Mouse (Mus musculus) embryonic facial prominence, embryonic 14.5 days (tissue): ENCODE results near the gene Olfr314. TPM values are rescaled to one million over a fixed set of nuclear protein-coding genes. Genes with fewer than 3 reads are reported as not detected.

Experiments used
- ATAC-seq: fragments of 200-750 bp; cut with Nextera tagmentation; 2 replicates; pipeline ENCODE4 v1.8.0; 2017; ENCODE audit warnings: low read depth, moderate number of reproducible peaks, moderate TSS enrichment
- DNase-seq: peaks from one replicate; pipeline ENCODE4 v3.0.0-alpha.2; 2015; ENCODE audit warnings: low spot score
- H3K27ac ChIP-seq: fragments of 300-500 bp; sonication (generic); replicated peaks from 2 replicates; pipeline ENCODE4 v1.5.1; 2014; ENCODE audit warnings: low read depth, mild to moderate bottlenecking, low read length, moderate library complexity
- H3K27me3 ChIP-seq: fragments of 300-500 bp; sonication (generic); replicated peaks from 2 replicates; pipeline ENCODE4 v1.6.1; 2014; ENCODE audit warnings: low read length; ENCODE audit not compliant: control insufficient read depth, insufficient read depth
- H3K36me3 ChIP-seq: fragments of 300-500 bp; sonication (generic); 2 replicates; pipeline ENCODE4 v1.6.1; 2014; ENCODE audit warnings: low read length, mixed read lengths; ENCODE audit not compliant: control insufficient read depth, insufficient read depth
- H3K4me1 ChIP-seq: fragments of 300-500 bp; sonication (generic); 2 replicates; pipeline ENCODE4 v1.6.1; 2014; ENCODE audit warnings: antibody characterized with exemption, low read length; ENCODE audit not compliant: control insufficient read depth, insufficient read depth
- H3K4me2 ChIP-seq: fragments of 300-500 bp; sonication (generic); 2 replicates; pipeline ENCODE4 v1.6.1; 2014; ENCODE audit warnings: low read depth, mild to moderate bottlenecking, low read length, moderate library complexity, mixed read lengths
- H3K4me3 ChIP-seq: fragments of 300-500 bp; sonication (generic); 2 replicates; pipeline ENCODE4 v1.5.1; 2014; ENCODE audit warnings: low read depth, mild to moderate bottlenecking, low read length
- H3K9ac ChIP-seq: fragments of 300-500 bp; sonication (generic); 2 replicates; pipeline ENCODE4 v1.6.1; 2014; ENCODE audit warnings: low read depth, mild to moderate bottlenecking, low read length, moderate library complexity, mixed read lengths
- H3K9me3 ChIP-seq: fragments of 300-500 bp; sonication (generic); 2 replicates; pipeline ENCODE4 v1.6.1; 2016; ENCODE audit warnings: low read length; ENCODE audit not compliant: control insufficient read depth
- WGBS: fragments of 180-500 bp; shearing (Covaris S2); extraction: QIAGEN DNeasy Blood & Tissue Kit; methylation state at CpG from one replicate; pipeline ENCODE4 v1.1.7; 2014; 5-methylcytosine and 5-hydroxymethylcytosine counted together
- polyA plus RNA-seq: library from polyadenylated mRNA; unstranded; fragments of >200 nt; fragmentation: Nextera tagmentation; extraction: Ambion mirVana; gene quantifications from 2 replicates; pipeline ENCODE4 v1.2.1, GENCODE M21; 2014

Olfr314 gene
- polyA plus RNA-seq, 1 experiment from 2014 or later, result not detected

DNA sequence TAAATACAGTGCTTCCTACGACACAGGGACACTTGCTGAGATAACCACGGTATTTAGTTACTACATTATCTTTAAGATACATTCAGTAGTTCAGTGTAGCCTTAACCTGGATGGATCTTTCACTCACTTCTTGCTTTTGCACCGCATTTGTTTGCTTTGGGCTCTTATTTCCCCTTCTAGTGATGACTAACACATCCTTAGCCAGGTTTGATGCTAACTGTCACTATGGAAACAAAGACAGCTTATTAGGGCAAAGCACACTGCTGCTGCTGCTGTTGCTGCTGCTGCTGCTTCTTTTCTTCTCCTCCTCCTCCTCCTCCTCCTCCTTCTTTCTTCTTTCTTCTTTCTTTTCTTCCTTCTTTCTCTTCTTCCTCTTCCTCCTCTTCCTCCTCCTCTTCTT is 6.8 kb downstream of the Olfr314 start:
- Histone ChIP-seq H3K4me1 (no peaks in the 10 kb centered on the region), H3K27me3 (no peaks in the 10 kb centered on the region), H3K9me3 (no peaks in the 10 kb centered on the region), H3K4me2 (no peak overlapping the region), H3K4me3 (no peak overlapping the region), H3K36me3 (no peaks in the 10 kb centered on the region), H3K9ac (no peak overlapping the region), H3K27ac (no peak overlapping the region)
- ATAC-seq, result no peak
- no peak for DNase-seq
- 33% methylated on average over 3 of the region's 3 CpGs for WGBS

DNA sequence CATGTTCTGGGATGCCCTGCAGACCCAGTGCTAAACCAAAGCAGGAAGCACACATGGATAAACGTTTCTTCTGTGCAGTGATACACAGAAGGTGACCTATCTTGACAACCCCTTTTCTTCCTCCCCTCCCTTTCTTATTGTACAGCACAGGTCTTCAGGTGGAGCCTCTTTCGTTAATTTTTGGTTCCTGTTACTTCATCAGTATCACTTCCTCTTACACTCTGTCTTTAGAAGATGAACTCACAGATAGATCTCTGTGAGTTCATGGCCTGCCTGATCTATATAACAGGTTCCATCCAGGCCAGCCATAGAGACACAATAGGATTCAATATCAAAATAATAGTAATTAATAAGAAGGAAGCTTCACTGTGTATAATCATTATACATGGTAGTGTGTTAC is 7.3 kb downstream of the Olfr314 start:
- Histone ChIP-seq H3K4me3 (no peak overlapping the region), H3K4me1 (no peaks in the 10 kb centered on the region), H3K27me3 (no peaks in the 10 kb centered on the region), H3K9ac (no peak overlapping the region), H3K27ac (no peak overlapping the region), H3K4me2 (no peak overlapping the region), H3K36me3 (no peaks in the 10 kb centered on the region), H3K9me3 (no peaks in the 10 kb centered on the region)
- 55% methylated on average over 2 of the region's 2 CpGs for WGBS
- ATAC-seq (no peak), DNase-seq (no peak)

DNA sequence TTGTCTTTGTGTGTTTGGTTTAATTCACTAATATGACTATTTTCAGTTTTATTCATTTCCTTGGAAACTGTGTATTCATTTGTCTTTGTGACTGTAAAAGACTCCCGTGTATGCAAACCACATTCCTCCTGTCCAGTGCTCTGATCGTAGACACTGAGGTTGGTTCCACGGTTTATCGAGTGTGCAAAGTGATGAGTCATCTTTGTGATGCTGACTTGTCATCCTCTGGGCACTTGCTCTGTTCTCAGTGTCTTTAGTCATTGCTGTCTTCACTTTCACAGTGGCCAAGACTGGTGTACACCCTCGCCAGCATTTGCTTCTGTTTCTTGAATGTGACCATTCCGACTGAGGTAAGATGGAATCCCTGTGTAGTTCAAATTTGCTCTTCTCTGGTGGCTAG is 7.9 kb downstream of the Olfr314 start:
- H3K9ac ChIP-seq, result no peak overlapping the region
- H3K36me3 ChIP-seq, result no peaks in the 10 kb centered on the region
- no peak overlapping the region for H3K4me3 ChIP-seq
- DNase-seq (no peak), ATAC-seq (no peak)
- H3K27ac ChIP-seq, result no peak overlapping the region
- no peak overlapping the region for H3K4me2 ChIP-seq
- 79% methylated on average over 6 of the region's 6 CpGs for WGBS
- H3K4me1 ChIP-seq, result no peaks in the 10 kb centered on the region
- H3K9me3 ChIP-seq, result no peaks in the 10 kb centered on the region
- H3K27me3 ChIP-seq, result no peaks in the 10 kb centered on the region

DNA sequence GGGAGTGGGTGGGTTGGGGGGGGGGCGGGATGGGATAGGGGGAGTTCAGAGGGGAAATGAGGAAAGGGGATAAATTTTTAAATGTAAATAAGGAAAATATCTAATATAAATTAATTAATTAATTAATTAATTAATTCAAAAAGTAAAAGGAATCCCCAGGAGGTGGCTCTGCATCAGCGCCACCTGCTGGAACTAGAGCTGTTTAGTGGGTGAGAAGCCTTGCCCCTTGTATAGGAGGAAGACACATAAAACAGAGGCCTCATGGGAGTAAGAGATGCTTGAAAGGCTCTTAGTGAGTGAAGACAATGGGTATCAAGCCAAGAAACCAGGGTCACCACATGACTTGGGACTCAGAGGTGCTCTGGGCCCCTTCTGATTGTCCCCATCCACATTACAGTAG is 13.1 kb downstream of the Olfr314 start:
- WGBS, result 83% methylated on average over 2 of the region's 2 CpGs
- H3K4me1 ChIP-seq, result no peaks in the 10 kb centered on the region
- ATAC-seq, result no peak
- no peaks in the 10 kb centered on the region for H3K9me3 ChIP-seq
- H3K4me3 ChIP-seq, result no peak overlapping the region
- no peak for DNase-seq
- no peak overlapping the region for H3K9ac ChIP-seq
- no peaks in the 10 kb centered on the region for H3K27me3 ChIP-seq
- no peak overlapping the region for H3K4me2 ChIP-seq
- no peak overlapping the region for H3K27ac ChIP-seq
- H3K36me3 ChIP-seq, result no peaks in the 10 kb centered on the region

DNA sequence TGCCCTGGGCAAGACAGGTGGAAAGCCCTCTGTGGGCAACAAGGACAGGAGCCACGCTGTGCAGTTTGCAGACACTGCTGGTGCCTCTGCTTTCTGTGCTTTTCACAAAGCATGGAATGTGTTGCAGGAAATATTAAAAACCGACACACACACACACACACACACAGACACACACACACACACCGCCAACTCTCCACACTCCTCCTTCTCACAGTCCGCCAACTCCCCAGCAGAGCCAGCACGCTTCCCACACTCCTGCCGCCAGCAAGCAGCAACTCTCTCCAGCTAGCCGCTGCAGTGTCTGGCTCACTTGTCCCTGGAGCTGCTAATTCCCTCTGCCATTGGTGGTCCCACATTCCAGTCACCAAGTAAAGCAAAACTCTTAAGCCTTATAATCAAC is 14.1 kb downstream of the Olfr314 start:
- H3K4me1 ChIP-seq, result no peaks in the 10 kb centered on the region
- ATAC-seq (no peak), DNase-seq (no peak)
- H3K27me3 ChIP-seq, result no peaks in the 10 kb centered on the region
- H3K27ac ChIP-seq, result no peak overlapping the region
- no peak overlapping the region for H3K4me3 ChIP-seq
- H3K9ac ChIP-seq, result no peak overlapping the region
- 68% methylated on average over 7 of the region's 7 CpGs for WGBS
- H3K9me3 ChIP-seq, result no peaks in the 10 kb centered on the region
- no peak overlapping the region for H3K4me2 ChIP-seq
- no peaks in the 10 kb centered on the region for H3K36me3 ChIP-seq

DNA sequence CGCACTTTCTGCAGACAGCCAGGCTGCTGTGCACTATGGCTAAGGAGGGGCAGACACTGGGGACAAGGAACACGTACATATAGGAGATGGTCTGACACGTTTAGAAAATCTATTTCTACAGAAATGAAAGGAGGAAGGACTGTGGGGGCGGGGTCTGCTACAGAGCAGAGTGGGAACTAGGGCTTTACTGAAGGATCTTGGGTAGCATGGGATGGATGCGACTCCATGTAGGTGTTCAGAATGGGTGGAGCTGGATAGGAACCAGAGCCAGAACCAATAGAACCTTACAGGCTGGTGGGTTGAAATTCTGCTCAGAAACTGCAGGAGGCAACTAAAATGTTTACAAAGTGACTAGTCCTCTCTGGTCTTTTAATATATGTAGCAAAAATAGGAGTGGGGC is 17.0 kb downstream of the Olfr314 start:
- H3K4me3 ChIP-seq, result no peak overlapping the region
- DNase-seq (no peak), ATAC-seq (no peak)
- no peaks in the 10 kb centered on the region for H3K36me3 ChIP-seq
- WGBS, result 70% methylated on average over 5 of the region's 5 CpGs
- no peaks in the 10 kb centered on the region for H3K9me3 ChIP-seq
- no peaks in the 10 kb centered on the region for H3K27me3 ChIP-seq
- H3K27ac ChIP-seq, result no peak overlapping the region
- H3K4me1 ChIP-seq, result no peaks in the 10 kb centered on the region
- H3K4me2 ChIP-seq, result no peak overlapping the region
- H3K9ac ChIP-seq, result no peak overlapping the region

DNA sequence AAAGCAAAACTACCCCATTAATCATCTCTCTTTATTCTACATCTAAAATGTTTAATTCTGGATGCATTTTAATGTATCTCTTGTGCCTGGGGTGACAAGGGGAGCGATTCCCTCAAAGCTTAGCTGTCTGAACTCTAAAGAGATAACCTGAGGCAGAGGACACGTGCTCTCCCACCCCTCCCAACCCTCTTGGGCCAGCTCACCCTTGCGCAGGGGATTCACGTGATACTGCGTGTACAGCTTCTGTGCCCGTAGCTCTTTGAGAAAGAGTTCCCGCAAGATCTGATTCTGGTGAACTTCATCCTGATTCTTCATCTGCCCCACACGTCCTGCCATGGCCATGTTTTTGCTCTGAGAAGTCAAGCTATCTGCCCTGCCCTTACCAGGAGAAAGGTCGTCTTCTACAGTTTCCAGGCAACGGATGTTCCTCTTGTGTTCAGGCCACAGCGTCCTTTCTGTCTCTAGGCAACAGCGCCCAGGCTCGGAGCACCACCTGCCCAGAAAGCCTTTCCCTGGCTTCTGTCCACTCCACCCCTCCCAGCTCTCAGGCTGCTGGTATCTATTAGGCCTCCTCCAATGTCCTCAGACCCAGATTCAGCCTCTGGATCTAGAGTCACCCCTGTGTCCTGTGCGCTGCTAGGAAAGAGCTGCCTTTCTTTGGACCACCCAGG is 18.9 kb downstream of the Olfr314 start, which contains the start of gene Fam183b:
Fam183b (minus strand) TSS at position 403 of the 671 bp plus-strand sequence.
- H3K27me3 ChIP-seq, result no peaks in the 10 kb centered on the region
- no peaks in the 10 kb centered on the region for H3K9me3 ChIP-seq
- H3K4me1 ChIP-seq, result no peaks in the 10 kb centered on the region
- 0 out of 2 replicates have a peak within 1 kb of the TSS, but pooled peaks have one; percentile 10 for H3K4me2 ChIP-seq
- no peaks in the 10 kb centered on the region for H3K36me3 ChIP-seq
- no peak within 1 kb of the TSS for H3K27ac ChIP-seq
- 26% methylated on average over 14 of the region's 14 CpGs for WGBS
- peak; percentile 36 for DNase-seq
- no peak within 1 kb of the TSS for H3K4me3 ChIP-seq
- ATAC-seq, result peak; percentile 62; the same call in 1 of the 2 replicates
- no peak within 1 kb of the TSS for H3K9ac ChIP-seq

DNA sequence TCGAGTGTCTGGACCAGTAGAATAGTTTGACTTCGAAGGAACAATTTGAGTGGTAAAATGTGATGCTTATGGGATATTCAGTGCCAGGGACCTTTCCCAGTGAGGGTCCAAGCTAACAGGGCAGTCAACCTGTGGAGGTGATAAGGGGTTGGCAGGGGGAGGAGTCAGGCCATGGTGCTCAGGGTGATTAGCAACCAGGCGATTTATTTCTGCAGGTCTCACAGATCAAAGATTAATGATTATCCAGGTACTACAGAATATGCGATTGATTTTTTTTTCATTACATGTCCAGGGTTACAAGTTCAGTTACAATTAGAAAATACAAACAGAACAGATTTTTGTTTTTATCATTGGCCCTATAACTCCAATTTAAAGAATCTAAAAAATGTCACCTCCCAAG is 21.1 kb downstream of the Olfr314 start:
- no peak overlapping the region for H3K4me3 ChIP-seq
- ATAC-seq, result no peak

DNA sequence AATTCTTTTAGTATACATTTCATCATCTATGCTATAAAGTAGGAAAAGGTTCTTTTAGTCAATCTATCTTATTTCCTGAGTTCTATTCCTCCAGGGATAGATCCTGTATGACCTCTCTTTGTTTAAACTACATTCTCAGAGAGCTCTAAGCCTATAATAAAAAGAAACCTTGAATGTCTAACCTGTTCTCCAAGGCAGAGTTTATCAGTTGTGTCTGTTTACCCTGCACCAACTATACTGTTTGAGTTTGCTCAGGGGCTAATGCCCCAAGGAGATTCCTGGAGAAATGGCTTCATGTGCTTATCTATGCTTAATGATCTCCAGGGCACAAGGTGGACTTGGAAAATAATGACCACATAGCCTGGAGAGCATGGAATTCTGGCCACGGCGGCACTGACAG is 21.6 kb downstream of the Olfr314 start:
- no peak for ATAC-seq
- no peak overlapping the region for H3K9ac ChIP-seq
- no peaks in the 10 kb centered on the region for H3K9me3 ChIP-seq
- no peak overlapping the region for H3K4me3 ChIP-seq
- no peak overlapping the region for H3K27ac ChIP-seq
- no peaks in the 10 kb centered on the region for H3K36me3 ChIP-seq
- 74% methylated on average over 2 of the region's 2 CpGs for WGBS
- no peaks in the 10 kb centered on the region for H3K4me1 ChIP-seq
- no peaks in the 10 kb centered on the region for H3K27me3 ChIP-seq
- H3K4me2 ChIP-seq, result no peak overlapping the region
- DNase-seq, result no peak

More for the DNA sequence above, 21.1 kb downstream of the Olfr314 start:
- Histone ChIP-seq H3K9me3 (no peaks in the 10 kb centered on the region), H3K4me1 (no peaks in the 10 kb centered on the region), H3K27ac (no peak overlapping the region), H3K36me3 (no peaks in the 10 kb centered on the region), H3K9ac (no peak overlapping the region), H3K4me2 (no peak overlapping the region), H3K27me3 (no peaks in the 10 kb centered on the region)
- no peak for DNase-seq
- 72% methylated on average over 4 of the region's 4 CpGs for WGBS
